Mouse (Mus musculus) adrenal gland (tissue): ENCODE data around the gene 1700008O03Rik.

Source experiments
- intact Hi-C: fragments of 180-260 bp; cut with DNase I; formaldehyde crosslinking; loops from one replicate; pipeline ENCODE4 v1.15.1; 2025
- long read RNA-seq, 2 experiments: library from polyadenylated mRNA; unstranded; transcript quantifications; one replicate each; pipeline ENCODE4 v2.0.0; 2020; ENCODE audit warnings: borderline replicate concordance in 1 of 2; ENCODE audit not compliant: insufficient replicate concordance in 1 of 2

1700008O03Rik gene
- long read RNA-seq, experiment 1, partial matches to known transcripts, result 1 of 1 reads
- long read RNA-seq, experiment 1, other reads (novel, unspliced or antisense), result 0 of 1 reads
- long read RNA-seq, experiment 2, result 0 reads

DNA sequence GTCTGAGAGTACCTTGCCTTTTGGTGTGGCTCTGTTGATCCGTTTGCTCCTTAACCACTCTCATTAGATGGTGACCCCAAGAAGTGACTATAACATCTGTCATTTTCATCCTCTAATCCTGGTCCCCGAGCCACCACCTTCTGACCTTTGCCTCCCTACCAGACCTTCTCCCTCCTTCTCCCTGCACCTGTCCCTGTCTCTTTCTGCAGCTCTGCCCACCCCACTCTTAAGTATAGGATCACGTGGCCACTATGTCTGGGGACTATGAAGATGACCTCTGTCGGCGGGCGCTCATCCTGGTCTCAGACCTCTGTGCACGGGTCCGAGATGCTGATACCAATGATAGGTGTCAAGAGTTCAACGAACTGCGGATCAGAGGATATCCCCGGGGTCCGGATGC is at the start of gene 1700008O03Rik:
Gene 1700008O03Rik, minus strand, starts transcription at position 101 of the 400 bp plus-strand sequence.
- intact Hi-C loops, result no loop called here

DNA sequence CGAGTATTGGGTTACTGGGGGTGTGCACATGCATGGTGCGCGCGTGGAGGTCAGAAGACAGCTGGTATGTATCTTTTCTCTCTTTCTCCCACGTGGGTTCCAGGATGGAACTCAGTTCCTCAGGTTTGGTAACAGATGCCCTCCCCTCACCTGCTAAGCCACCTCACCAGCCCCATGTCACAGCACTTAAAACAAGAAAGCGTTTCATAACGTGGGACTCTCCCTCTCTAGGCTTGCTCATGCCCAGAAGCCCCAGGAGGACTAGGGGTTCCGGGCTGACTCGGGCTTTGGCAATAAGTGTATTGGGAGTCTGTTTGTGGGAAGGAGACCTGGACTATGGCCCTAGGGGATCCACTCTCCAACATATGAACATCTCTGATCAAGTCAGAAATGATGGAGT is 48.5 kb upstream of the 1700008O03Rik start:
- intact Hi-C loops, result no loop called here

DNA sequence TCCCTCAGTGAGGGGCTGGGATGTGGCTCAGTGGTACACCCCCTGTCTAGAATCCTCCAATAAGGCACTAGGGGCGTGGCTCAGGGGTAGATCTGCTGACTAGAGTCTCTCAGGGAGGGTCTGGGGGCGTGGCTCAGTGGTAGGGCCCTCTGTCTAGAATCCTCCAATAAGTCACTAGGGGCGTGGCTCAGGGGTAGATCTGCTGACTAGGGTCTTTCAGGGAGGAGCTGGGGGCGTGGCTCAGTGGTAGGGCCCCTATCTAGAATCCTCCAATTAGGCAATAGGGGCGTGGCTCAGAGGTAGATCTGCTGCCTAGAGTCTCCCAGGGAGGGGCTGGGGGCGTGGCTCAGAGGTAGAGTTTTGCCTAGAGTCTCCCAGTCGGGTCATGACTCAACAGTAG is 47.8 kb upstream of the 1700008O03Rik start:
- intact Hi-C loops, result no loop called here

GRCm38 (mm10) chr7:44432550-44432949 is 46.9 kb upstream of the 1700008O03Rik start:
- intact Hi-C loops, result no loop called here

- intact Hi-C loops, result no loop called here
Measured at GRCm38 (mm10) chr7:44429534-44430488, 44.2 kb upstream of the 1700008O03Rik start.

DNA sequence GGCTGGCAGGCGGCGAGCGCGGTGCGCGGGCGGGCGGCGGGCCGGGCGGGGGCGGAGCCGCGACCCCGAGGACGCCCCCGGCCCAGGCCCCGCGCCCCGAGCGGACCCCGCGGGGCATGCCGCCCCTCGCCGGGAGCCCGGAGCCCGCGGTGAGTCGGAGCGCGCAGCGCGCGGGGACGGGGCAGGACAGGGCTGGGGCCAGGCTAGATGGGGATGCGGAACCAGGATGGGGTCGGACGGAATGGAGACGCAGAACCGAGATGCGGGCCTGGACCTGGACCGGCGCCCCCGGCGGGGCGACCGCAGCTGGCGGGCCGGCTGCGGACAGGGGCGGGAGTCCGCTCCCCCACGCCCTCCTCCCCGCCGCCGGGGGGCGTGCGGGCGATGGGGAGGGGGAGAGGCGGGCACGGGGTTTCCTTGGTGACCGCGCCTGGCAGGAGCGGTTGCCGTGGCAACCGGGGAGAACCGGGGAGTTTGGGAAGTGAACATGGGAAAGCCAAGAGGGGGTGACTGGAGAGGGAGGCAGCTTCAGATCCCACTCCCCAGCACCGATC is 43.4 kb upstream of the 1700008O03Rik start, which contains the start of gene Lrrc4b:
Gene Lrrc4b, plus strand, starts transcription at position 51 of the 554 bp plus-strand sequence.
- intact Hi-C loops, result no loop called here

DNA sequence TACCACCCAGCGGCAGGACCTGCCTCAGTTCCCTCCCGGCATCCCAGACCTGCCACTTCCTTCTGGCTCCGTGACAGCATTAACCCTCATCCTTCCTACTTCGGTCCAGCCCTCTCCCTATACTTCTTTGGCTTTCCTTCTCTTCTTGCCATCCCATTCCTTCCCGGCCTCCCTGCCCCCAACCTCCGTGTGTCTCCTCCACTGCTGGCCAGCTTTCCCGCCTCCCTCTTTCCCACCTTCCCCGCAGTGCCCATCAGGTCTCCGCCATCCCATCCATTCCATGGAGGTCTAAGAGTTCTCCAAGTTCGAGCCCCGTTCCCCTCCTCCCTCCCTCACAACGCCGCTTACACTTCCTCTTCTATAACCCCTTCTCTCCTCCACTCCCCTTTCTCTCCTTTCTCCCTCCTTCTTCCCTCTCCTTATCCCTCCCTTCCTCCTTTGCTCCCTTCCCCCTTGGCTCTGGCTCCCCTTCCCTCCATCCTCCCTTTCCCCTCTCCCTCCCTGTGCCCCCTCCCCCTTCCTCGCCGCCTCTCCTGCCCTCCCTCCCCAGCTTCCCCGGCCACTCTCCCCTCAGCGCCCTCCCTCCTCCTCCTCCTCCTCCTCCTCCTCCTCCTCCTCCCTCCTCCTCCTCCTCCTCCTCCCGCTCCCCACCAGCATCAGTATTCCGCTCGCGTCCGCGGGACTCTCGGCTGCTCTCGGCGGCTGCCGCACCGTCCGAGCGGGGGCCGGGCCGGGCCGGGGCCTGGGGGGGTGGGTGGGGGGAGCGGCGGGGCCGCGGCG is 42.7 kb upstream of the 1700008O03Rik start:
- intact Hi-C loops, result no loop called here

DNA sequence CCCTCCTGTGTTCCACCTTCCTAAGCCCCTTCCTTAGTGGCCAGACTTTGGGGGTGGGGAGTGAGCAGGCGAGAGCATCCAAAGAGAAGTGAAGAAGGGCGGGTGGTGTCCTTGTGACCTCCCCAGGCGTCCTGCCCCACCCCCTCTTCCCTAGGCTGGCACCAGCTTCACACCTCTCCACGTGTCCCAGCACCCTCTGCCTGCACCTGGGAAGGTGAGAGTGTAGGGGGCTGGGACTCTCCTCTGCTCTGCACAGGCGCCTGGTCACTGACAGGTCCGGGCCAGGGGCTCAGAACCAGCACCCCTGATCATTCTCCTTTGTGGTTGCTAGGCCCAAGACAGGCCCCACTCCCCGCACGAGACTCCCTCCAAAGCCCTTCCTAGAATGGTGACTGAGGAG is 42.0 kb upstream of the 1700008O03Rik start:
- intact Hi-C loops, result no loop called here

- intact Hi-C loops, result no loop called here
Measured at GRCm38 (mm10) chr7:44413307-44413706, 27.7 kb upstream of the 1700008O03Rik start.

DNA sequence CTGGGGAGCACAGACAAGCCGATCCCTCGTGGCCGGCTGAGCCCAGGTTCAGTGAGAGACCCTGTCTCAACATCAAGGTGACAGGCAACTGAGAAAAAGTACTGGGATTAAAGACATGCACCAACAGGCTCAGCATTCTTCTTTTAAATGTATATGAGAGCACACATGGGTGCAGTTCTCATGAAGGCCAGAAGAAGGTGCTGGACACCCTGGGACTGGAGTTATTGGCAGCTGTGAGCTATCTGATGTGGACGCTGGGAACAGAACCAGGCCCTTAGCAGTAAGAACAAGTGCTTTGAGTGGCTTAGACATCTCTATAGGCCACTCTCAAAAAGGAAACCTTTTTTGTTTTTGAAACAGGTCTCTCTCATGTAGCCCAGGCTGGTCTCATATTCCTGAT is 25.5 kb upstream of the 1700008O03Rik start:
- intact Hi-C loops, result no loop called here

- intact Hi-C loops, result no loop called here
Measured at GRCm38 (mm10) chr7:44406015-44406355, 20.4 kb upstream of the 1700008O03Rik start.

- intact Hi-C loops, result no loop called here
Measured at GRCm38 (mm10) chr7:44405346-44406014, 19.9 kb upstream of the 1700008O03Rik start.

- intact Hi-C loops, result no loop called here
Measured at GRCm38 (mm10) chr7:44401673-44402072, 16.1 kb upstream of the 1700008O03Rik start.

DNA sequence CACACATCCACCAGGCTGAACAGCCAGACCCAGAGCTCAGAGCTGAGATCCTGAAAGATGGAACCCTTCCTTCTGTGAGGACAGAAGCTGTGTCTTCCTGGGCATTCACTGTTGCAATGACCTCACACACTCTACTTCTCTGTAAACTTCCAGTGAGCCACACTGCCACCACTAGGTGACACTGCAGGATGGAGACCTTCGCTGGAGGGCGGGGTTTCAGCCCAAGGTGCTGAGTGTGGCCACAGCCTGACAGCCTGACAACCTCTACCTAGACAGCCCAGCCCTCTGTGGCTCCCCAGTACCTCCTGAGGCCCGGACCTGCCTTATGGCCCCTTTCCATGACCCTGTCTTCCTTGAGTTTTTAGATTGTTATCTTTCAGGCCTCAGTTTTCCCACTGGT is 12.9 kb upstream of the 1700008O03Rik start:
- intact Hi-C loops, result loop anchor here (5.0 kb wide), 1 partner anchor 89 kb away; no protein-coding TSS in a partner anchor

- intact Hi-C loops, result no loop called here
Measured at GRCm38 (mm10) chr7:44393284-44393683, 7.7 kb upstream of the 1700008O03Rik start.

- intact Hi-C loops, result no loop called here
Measured at GRCm38 (mm10) chr7:44392341-44392740, 6.7 kb upstream of the 1700008O03Rik start.

DNA sequence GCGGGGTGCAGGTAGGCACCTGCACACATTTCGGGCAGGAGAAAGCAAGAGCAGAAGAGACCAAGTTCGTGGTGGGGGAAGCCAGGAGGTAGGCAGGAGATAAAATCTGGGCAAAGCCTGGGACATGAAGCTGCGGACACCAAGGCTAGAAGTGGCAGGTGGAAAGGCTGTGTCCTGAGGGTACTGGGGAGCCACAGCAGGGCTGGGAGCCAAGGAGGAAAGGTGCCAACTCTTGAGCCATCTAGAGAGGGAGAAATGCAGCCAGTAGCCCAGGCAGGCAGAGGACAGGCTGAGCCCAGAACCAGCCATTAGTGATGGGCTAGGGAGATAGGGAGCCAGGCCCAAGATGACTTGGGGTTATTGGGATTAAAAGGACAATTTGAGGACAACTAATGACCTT is 6.2 kb upstream of the 1700008O03Rik start:
- intact Hi-C loops, result no loop called here

- intact Hi-C loops, result no loop called here
Measured at GRCm38 (mm10) chr7:44384716-44385059, 932 bp downstream of the 1700008O03Rik start.

GRCm38 (mm10) chr7:44383980-44384715 is 1.5 kb downstream of the 1700008O03Rik start, which contains the start of gene Syt3:
Gene Syt3, plus strand, starts transcription at chr7:44384102.
- intact Hi-C loops, result no loop called here

GRCm38 (mm10) chr7:44382541-44382940 is 3.1 kb downstream of the 1700008O03Rik start:
- intact Hi-C loops, result no loop called here
